8 mouse cellular contexts compared by ENCODE assay signal in genomic region chr4:129263225-129264021, GRCm38 (mm10). TPM values are rescaled to one million over a fixed set of nuclear protein-coding genes. Genes with fewer than 3 reads are reported as not detected.
DNase-seq lines count a peak whose midpoint lies in the region; ATAC-seq and TF ChIP-seq lines count a peak whose summit lies in the region.

No protein-coding gene starts in this region.

- H3K27me3 ChIP-seq in C2C12 (ENCODE audit: control insufficient read depth, insufficient read depth, insufficient read length), result no peaks in the 10 kb centered on the region
- no peaks in the 10 kb centered on the region for H3K27me3 ChIP-seq in intestine, embryonic 15.5 days (replicated peaks)
- 0 out of 2 replicates have a peak, but pooled peaks cover 3% of the 10 kb centered on the region for H3K27me3 ChIP-seq in liver, embryonic 11.5 days (replicated peaks; ENCODE audit: control insufficient read depth, insufficient read depth, low read length)
- no peaks in the 10 kb centered on the region for H3K27me3 ChIP-seq in forebrain, postnatal 0 days (ENCODE audit: insufficient read depth, low read length)

- peak overlapping the region; percentile 46 for H3ac ChIP-seq in C2C12 (ENCODE audit: control insufficient read depth, insufficient read length, low read depth)

- ATAC-seq in intestine, embryonic 15.5 days, result peak; percentile 86
- peak; percentile 76 for ATAC-seq in liver, embryonic 11.5 days (replicated peaks; ENCODE audit: low FRiP score)
- ATAC-seq in forebrain, postnatal 0 days, result no peak

- H3K27ac ChIP-seq in gastrocnemius, adult 2 months, result peak overlapping the region; percentile 66
- H3K27ac ChIP-seq in intestine, embryonic 15.5 days, result peak overlapping the region; percentile 33; the same call in 1 of the 2 replicates
- no peak overlapping the region; the same call in 1 of the 2 replicates for H3K27ac ChIP-seq in liver, embryonic 11.5 days (ENCODE audit: low read depth, low read length)
- H3K27ac ChIP-seq in olfactory bulb, adult 2 months (ENCODE audit: insufficient read depth, low read depth, low read length), result peak overlapping the region; percentile 32
- no peak overlapping the region for H3K27ac ChIP-seq in forebrain, postnatal 0 days (ENCODE audit: low read depth, low read length)

- intact Hi-C loops in gastrocnemius, adult 2 months (cut with DNase I), result no loop called here

- peak overlapping the region; percentile 15 for H3K4me3 ChIP-seq in C2C12 (ENCODE audit: insufficient read depth, poor library complexity, severe bottlenecking)
- H3K4me3 ChIP-seq in gastrocnemius, adult 2 months, result peak overlapping the region; percentile 40
- no peak overlapping the region for H3K4me3 ChIP-seq in intestine, embryonic 15.5 days (replicated peaks)
- 0 out of 2 replicates have a peak overlapping the region, but pooled peaks have one; percentile 14 for H3K4me3 ChIP-seq in liver, embryonic 11.5 days (ENCODE audit: low read depth, low read length)
- H3K4me3 ChIP-seq in olfactory bulb, adult 2 months (ENCODE audit: insufficient read depth, low read depth, low read length), result no peak overlapping the region
- H3K4me3 ChIP-seq in forebrain, postnatal 0 days (ENCODE audit: low read depth, low read length), result no peak overlapping the region

- H3K9ac ChIP-seq in intestine, embryonic 15.5 days, result no peak overlapping the region
- H3K9ac ChIP-seq in liver, embryonic 11.5 days (ENCODE audit: low read depth, low read length), result 0 out of 2 replicates have a peak overlapping the region, but pooled peaks have one; percentile 23
- H3K9ac ChIP-seq in forebrain, postnatal 0 days, result no peak overlapping the region

- DNase-seq in 3134 (ENCODE audit: extremely low read depth, insufficient read length, low spot score), result peak; percentile 91
- peak; percentile 53 for DNase-seq in cerebellum, adult 11 months
- peak; percentile 64 for DNase-seq in gastrocnemius, adult 2 months
- peak; percentile 57 for DNase-seq in liver, embryonic 11.5 days (ENCODE audit: low spot score)
- DNase-seq in forebrain, postnatal 0 days, result no peak

- no peaks in the 10 kb centered on the region for H3K79me3 ChIP-seq in C2C12 (ENCODE audit: low read depth)

- TF ChIP-seq POLR2A in olfactory bulb, adult 2 months (IDR thresholded peaks at IDR 0.05; ENCODE audit: insufficient read depth, low read depth, low read length), result no peak

- WGBS in intestine, embryonic 15.5 days, result 27% methylated on average over 19 of the region's 19 CpGs
- 23% methylated on average over 19 of the region's 19 CpGs for WGBS in liver, embryonic 11.5 days
- 38% methylated on average over 19 of the region's 19 CpGs for WGBS in olfactory bulb, adult 2 months
- 44% methylated on average over 19 of the region's 19 CpGs for WGBS in forebrain, postnatal 0 days

- H3K36me3 ChIP-seq in C2C12 (ENCODE audit: control insufficient read depth, insufficient read depth), result no peaks in the 10 kb centered on the region
- H3K36me3 ChIP-seq in intestine, embryonic 15.5 days, result no peaks in the 10 kb centered on the region
- H3K36me3 ChIP-seq in liver, embryonic 11.5 days (ENCODE audit: control insufficient read depth, insufficient read depth, low read length), result no peaks in the 10 kb centered on the region
- H3K36me3 ChIP-seq in forebrain, postnatal 0 days (ENCODE audit: insufficient read depth), result no peaks in the 10 kb centered on the region

- no peaks in the 10 kb centered on the region for H3K79me2 ChIP-seq in C2C12 (ENCODE audit: control insufficient read depth, insufficient read depth)

- H3K4me2 ChIP-seq in intestine, embryonic 15.5 days (replicated peaks), result peak overlapping the region; percentile 33
- H3K4me2 ChIP-seq in liver, embryonic 11.5 days, result peak overlapping the region; percentile 53
- no peak overlapping the region for H3K4me2 ChIP-seq in forebrain, postnatal 0 days (ENCODE audit: low read depth)

- TF ChIP-seq CTCF in C2C12 (IDR thresholded peaks at IDR 0.05; ENCODE audit: control insufficient read depth, insufficient read depth, insufficient read length), result no peak
- no peak for TF ChIP-seq CTCF in gastrocnemius, adult 2 months (IDR thresholded peaks at IDR 0.05)
- TF ChIP-seq CTCF in olfactory bulb, adult 2 months (IDR thresholded peaks at IDR 0.05; ENCODE audit: insufficient read depth, low read depth, low read length), result no peak
- no peak for TF ChIP-seq CTCF in forebrain, postnatal 0 days (IDR thresholded peaks at IDR 0.05; ENCODE audit: low read depth)

- H3K4me1 ChIP-seq in intestine, embryonic 15.5 days (replicated peaks), result peaks cover 14% of the 10 kb centered on the region
- peaks cover 15% of the 10 kb centered on the region for H3K4me1 ChIP-seq in liver, embryonic 11.5 days (replicated peaks; ENCODE audit: control insufficient read depth, insufficient read depth, low read length)
- H3K4me1 ChIP-seq in olfactory bulb, adult 2 months (ENCODE audit: control insufficient read depth, insufficient read depth, low read length), result peaks cover 20% of the 10 kb centered on the region
- H3K4me1 ChIP-seq in forebrain, postnatal 0 days (ENCODE audit: insufficient read depth), result no peaks in the 10 kb centered on the region

- no peaks in the 10 kb centered on the region for H3K9me3 ChIP-seq in intestine, embryonic 15.5 days
- H3K9me3 ChIP-seq in liver, embryonic 11.5 days (ENCODE audit: control insufficient read depth, low read length), result no peaks in the 10 kb centered on the region
- no peaks in the 10 kb centered on the region for H3K9me3 ChIP-seq in forebrain, postnatal 0 days (ENCODE audit: low read length)

TF ChIP-seq in C2C12, 6 proteins besides CTCF, POLR2A, EP300 and RAD21:
- TF ChIP-seq CEBPB (IDR thresholded peaks at IDR 0.05; ENCODE audit: low read depth), result no peak
- peak; percentile 61 for TF ChIP-seq MYOD1 (IDR thresholded peaks at IDR 0.05; ENCODE audit: control insufficient read depth, insufficient read length, low read depth)
- TF ChIP-seq MAX (IDR thresholded peaks at IDR 0.05), result peak; percentile 62
TF ChIP-seq in C2C12: peak in this region for 2.

RNA-seq across cellular contexts. Expression of gene C77080, which starts 2.2 kb away (rescaled TPM):
- polyA plus RNA-seq in C2C12 (2012; fragmentation: generic; extraction: Trizol), result 30.1 TPM
- 1 to 10 TPM; 2.0 to 2.1 TPM for total RNA-seq in gastrocnemius, adult 2 months (2021)
- polyA plus RNA-seq in intestine, embryonic 15.5 days (2015; fragmentation: Nextera tagmentation; extraction: Ambion mirVana), result 9.7 and 10.3 TPM in 2 replicates
- polyA plus RNA-seq in liver, embryonic 11.5 days (2014; fragmentation: Nextera tagmentation; extraction: Ambion mirVana), result 1.2 and 1.6 TPM in 2 replicates
- polyA plus RNA-seq in olfactory bulb, adult 2 months (2012; ENCODE audit: insufficient read depth, insufficient read length, low replicate concordance, missing spikeins), result not detected in 2 replicates
- 7.8 and 10.6 TPM in 2 replicates for total RNA-seq in forebrain, postnatal 0 days (2014; rRNA removed)
- polyA plus RNA-seq in forebrain, postnatal 0 days (2015; fragmentation: Nextera tagmentation; extraction: Ambion mirVana), result 2.7 and 3.5 TPM in 2 replicates

RNA-seq across cellular contexts. Expression of gene Sync, which starts 24.0 kb away (rescaled TPM):
- polyA plus RNA-seq in C2C12 (2012; fragmentation: generic; extraction: Trizol), result 15.0 TPM
- total RNA-seq in gastrocnemius, adult 2 months (2021), result 10 to 100 TPM; 39.9 to 46.5 TPM
- 1.2 TPM in 2 replicates for polyA plus RNA-seq in intestine, embryonic 15.5 days (2015; fragmentation: Nextera tagmentation; extraction: Ambion mirVana)
- 0.36 and 0.40 TPM in 2 replicates for polyA plus RNA-seq in liver, embryonic 11.5 days (2014; fragmentation: Nextera tagmentation; extraction: Ambion mirVana)
- not detected in 2 replicates for polyA plus RNA-seq in olfactory bulb, adult 2 months (2012; ENCODE audit: insufficient read depth, insufficient read length, low replicate concordance, missing spikeins)
- total RNA-seq in forebrain, postnatal 0 days (2014; rRNA removed), result 0.52 and 0.54 TPM in 2 replicates
- polyA plus RNA-seq in forebrain, postnatal 0 days (2015; fragmentation: Nextera tagmentation; extraction: Ambion mirVana), result 0.48 and 0.79 TPM in 2 replicates

Comparison
In these comparisons a context has a peak if more than half of its experiments do, and no peak if none do; other contexts are left out.
1. H3K4me3 ChIP-seq: peak in C2C12 (single experiment), gastrocnemius, adult 2 months (single experiment) and liver, embryonic 11.5 days (single experiment); none in intestine, embryonic 15.5 days (single experiment), olfactory bulb, adult 2 months (single experiment) and forebrain, postnatal 0 days (single experiment).
2. H3K27ac ChIP-seq: peak in gastrocnemius, adult 2 months (single experiment), intestine, embryonic 15.5 days (single experiment) and olfactory bulb, adult 2 months (single experiment); none in liver, embryonic 11.5 days (single experiment) and forebrain, postnatal 0 days (single experiment).